Mouse (Mus musculus) cortical plate, adult 2 months (tissue): ENCODE data around the gene Ift57. TPM values are rescaled to one million over a fixed set of nuclear protein-coding genes. Genes with fewer than 3 reads are reported as not detected.

Experiments used
- H3K27ac ChIP-seq: fragments of 200-500 bp; 2 replicates; pipeline ENCODE4 v1.5.1; 2012; ENCODE audit warnings: low read length, control low read depth, inconsistent platforms; ENCODE audit not compliant: insufficient read depth
- H3K4me1 ChIP-seq: fragments of 200-500 bp; 2 replicates; pipeline ENCODE4 v1.6.1; 2011; ENCODE audit warnings: low read length; ENCODE audit not compliant: control insufficient read depth, insufficient read depth
- H3K4me3 ChIP-seq: fragments of 200-500 bp; 2 replicates; pipeline ENCODE4 v1.5.1; 2011; ENCODE audit warnings: mild to moderate bottlenecking, low read length, control low read depth; ENCODE audit not compliant: insufficient read depth
- CTCF ChIP-seq: fragments of 200-500 bp; IDR thresholded peaks from 2 replicates; pipeline ENCODE4 v1.5.1; 2011; ENCODE audit warnings: mild to moderate bottlenecking, control low read depth, low read length; ENCODE audit not compliant: insufficient read depth; ENCODE audit errors: extremely low read depth
- POLR2A ChIP-seq: fragments of 200-500 bp; IDR thresholded peaks from 2 replicates; pipeline ENCODE4 v1.6.1; 2011; ENCODE audit warnings: mild to moderate bottlenecking, low read length, control low read depth; ENCODE audit not compliant: insufficient read depth; ENCODE audit errors: extremely low read depth
- polyA plus RNA-seq: library from polyadenylated mRNA; depleted of rRNA; stranded (reverse); fragments of >200 nt; gene quantifications from 2 replicates; pipeline ENCODE4 v1.2.3, GENCODE M21; 2012

Gene Ift57
- polyA plus RNA-seq, 1 experiment = 53.3 TPM

- no peak for TF ChIP-seq POLR2A
- TF ChIP-seq CTCF = no peak
- H3K27ac ChIP-seq = no peak overlapping the region
- no peaks in the 10 kb centered on the region for H3K4me1 ChIP-seq
- H3K4me3 ChIP-seq = no peak overlapping the region
Measured at GRCm38 (mm10) chr16:49770320-49771189, 71.5 kb downstream of the Ift57 start.

GRCm38 (mm10) chr16:49771609-49772396 lies 72.8 kb downstream of the Ift57 start:
- Histone ChIP-seq H3K27ac (no peak overlapping the region), H3K4me1 (no peaks in the 10 kb centered on the region), H3K4me3 (no peak overlapping the region)
- TF ChIP-seq POLR2A (no peak), CTCF (no peak)

GRCm38 (mm10) chr16:49772576-49772975 lies 73.5 kb downstream of the Ift57 start:
- Histone ChIP-seq H3K4me3 (no peak overlapping the region), H3K27ac (no peak overlapping the region), H3K4me1 (no peaks in the 10 kb centered on the region)
- TF ChIP-seq CTCF = no peak
- no peak for TF ChIP-seq POLR2A

GRCm38 (mm10) chr16:49773068-49773467 lies 74.0 kb downstream of the Ift57 start:
- no peak for TF ChIP-seq CTCF
- no peak for TF ChIP-seq POLR2A
- no peaks in the 10 kb centered on the region for H3K4me1 ChIP-seq
- H3K4me3 ChIP-seq = no peak overlapping the region
- no peak overlapping the region for H3K27ac ChIP-seq

GRCm38 (mm10) chr16:49774059-49775001 lies 75.3 kb downstream of the Ift57 start:
- Histone ChIP-seq H3K27ac (no peak overlapping the region), H3K4me3 (no peak overlapping the region), H3K4me1 (no peaks in the 10 kb centered on the region)
- no peak for TF ChIP-seq POLR2A
- no peak for TF ChIP-seq CTCF

- TF ChIP-seq CTCF (no peak), POLR2A (no peak)
- Histone ChIP-seq H3K4me3 (no peak overlapping the region), H3K27ac (no peak overlapping the region), H3K4me1 (no peaks in the 10 kb centered on the region)
Measured at GRCm38 (mm10) chr16:49775002-49775966, 76.3 kb downstream of the Ift57 start.

- Histone ChIP-seq H3K27ac (no peak overlapping the region), H3K4me1 (no peaks in the 10 kb centered on the region), H3K4me3 (no peak overlapping the region)
- TF ChIP-seq POLR2A (no peak), CTCF (no peak)
Measured at GRCm38 (mm10) chr16:49776981-49777380, 77.9 kb downstream of the Ift57 start.

GRCm38 (mm10) chr16:49781556-49782156 lies 82.6 kb downstream of the Ift57 start:
- no peak for TF ChIP-seq POLR2A
- no peak for TF ChIP-seq CTCF
- H3K4me3 ChIP-seq = no peak overlapping the region

More at GRCm38 (mm10) chr16:49781556-49782156, 82.6 kb downstream of the Ift57 start:
- Histone ChIP-seq H3K4me1 (no peaks in the 10 kb centered on the region), H3K27ac (no peak overlapping the region)
